Mouse (Mus musculus): ENCODE results near the gene Cd300lf. TPM values are rescaled to one million over a fixed set of nuclear protein-coding genes. Genes with fewer than 3 reads are reported as not detected.

Cd300lf gene
- 20.4 to 32.5 TPM (median 25.8 TPM) in 3 replicates for total RNA-seq (2017)

DNA sequence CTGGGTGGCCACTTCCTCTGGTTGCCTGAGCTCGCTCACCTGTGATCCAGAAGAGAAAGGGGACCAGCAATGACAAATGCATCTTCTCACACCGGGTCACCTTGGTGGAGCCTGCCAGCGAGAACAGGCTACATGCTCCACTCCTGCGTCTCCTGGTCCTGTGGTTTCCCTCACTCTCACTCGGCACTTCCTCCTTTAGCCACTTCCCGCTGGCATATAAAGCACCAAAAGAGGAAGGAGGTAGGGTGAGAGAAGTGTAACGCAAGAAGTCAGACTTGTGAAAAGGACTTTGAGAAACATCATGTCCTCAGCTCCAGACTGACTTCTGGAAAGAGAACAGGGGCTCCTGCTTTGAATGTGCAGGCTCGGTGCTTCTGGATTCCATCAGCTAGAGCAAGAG is at the start of gene Cd300lf:
Gene Cd300lf, minus strand, starts transcription at position 193 of the 400 bp plus-strand sequence.
- ATAC-seq (replicated peaks; ENCODE audit: insufficient number of reproducible peaks, low FRiP score, low TSS enrichment, poor library complexity, severe bottlenecking): peak; percentile 99

DNA sequence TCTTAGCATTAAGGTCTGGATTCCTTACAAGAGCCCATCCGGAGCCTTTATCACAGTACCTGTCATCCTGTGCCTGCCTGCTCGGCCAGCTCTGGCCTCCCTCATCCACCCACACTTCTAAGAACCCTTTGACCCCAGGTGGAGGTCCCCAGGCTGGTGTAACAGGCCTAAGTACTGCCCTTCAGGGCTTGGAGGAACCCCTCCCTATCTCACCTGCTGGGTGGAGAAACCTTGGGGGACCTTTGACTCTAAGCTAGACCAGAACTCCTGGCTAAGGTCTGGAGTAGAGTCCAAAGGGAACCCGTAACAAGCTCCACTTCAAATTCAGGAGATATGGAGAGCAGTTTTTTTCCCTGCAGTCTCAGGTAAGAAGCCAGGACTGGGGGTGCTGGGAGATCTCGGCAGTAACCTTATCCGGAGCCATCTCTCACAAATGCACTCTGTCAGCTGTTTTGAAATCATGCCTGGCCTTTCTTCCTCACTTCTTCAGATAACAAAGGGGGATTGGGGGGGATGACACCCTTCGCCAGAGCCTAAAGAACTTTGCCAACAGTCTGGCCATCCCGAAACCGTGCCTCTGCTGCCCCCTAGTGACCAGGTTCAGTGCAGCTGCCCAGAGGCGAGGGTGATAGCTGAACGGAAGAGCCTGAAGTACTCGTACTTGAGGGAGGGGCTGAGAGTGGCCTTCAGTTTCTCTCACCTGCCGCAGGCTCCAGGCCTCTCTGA is 48.3 kb upstream of the Cd300lf start:
- peak; percentile 62 for ATAC-seq (replicated peaks; ENCODE audit: insufficient number of reproducible peaks, low FRiP score, low TSS enrichment, poor library complexity, severe bottlenecking)

DNA sequence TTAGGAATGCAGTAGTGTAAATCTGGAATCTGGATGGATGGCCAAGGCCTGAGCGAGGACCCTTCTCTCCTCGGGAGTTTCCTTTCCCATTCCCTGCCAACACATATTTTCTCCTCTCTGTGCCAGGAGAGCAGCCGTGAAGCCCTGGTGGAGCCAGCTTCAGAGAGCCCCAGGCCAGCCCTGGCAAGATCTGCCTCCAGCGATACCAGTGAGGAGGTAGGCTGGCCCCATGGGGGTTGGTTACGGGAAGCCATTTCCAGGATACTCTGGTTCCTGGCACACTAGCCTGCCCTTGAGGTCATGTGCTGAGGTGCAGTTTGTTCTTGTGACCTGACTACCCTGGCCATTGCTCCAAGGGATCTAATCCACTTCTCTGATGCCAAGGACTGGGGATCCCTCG is 46.1 kb upstream of the Cd300lf start:
- no peak for ATAC-seq (replicated peaks; ENCODE audit: insufficient number of reproducible peaks, low FRiP score, low TSS enrichment, poor library complexity, severe bottlenecking)

- ATAC-seq (replicated peaks; ENCODE audit: insufficient number of reproducible peaks, low FRiP score, low TSS enrichment, poor library complexity, severe bottlenecking): no peak
Measured at GRCm38 (mm10) chr11:115179191-115179590, 45.4 kb upstream of the Cd300lf start.

DNA sequence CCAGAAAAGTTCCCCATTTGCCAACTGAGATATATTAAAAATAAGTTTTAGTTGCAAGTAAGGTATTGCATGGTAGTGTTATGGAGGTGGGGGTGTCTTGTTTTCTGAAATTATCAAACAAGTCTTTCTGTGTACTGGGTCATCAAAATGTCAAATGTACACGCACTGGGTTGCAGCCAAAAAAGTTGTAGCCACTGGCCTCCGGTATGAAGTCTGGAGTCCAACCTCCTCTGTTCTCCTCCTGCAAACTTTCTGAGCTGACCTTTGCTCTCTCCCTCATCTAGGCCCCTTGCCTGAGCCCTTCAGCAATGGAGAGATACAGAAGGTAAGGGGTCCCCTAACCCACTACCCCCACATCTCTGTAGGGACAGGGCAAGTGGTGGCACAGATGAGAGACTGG is 45.0 kb upstream of the Cd300lf start:
- ATAC-seq (replicated peaks; ENCODE audit: insufficient number of reproducible peaks, low FRiP score, low TSS enrichment, poor library complexity, severe bottlenecking): no peak

- ATAC-seq (replicated peaks; ENCODE audit: insufficient number of reproducible peaks, low FRiP score, low TSS enrichment, poor library complexity, severe bottlenecking): no peak
Measured at GRCm38 (mm10) chr11:115177559-115178195, 43.9 kb upstream of the Cd300lf start.

DNA sequence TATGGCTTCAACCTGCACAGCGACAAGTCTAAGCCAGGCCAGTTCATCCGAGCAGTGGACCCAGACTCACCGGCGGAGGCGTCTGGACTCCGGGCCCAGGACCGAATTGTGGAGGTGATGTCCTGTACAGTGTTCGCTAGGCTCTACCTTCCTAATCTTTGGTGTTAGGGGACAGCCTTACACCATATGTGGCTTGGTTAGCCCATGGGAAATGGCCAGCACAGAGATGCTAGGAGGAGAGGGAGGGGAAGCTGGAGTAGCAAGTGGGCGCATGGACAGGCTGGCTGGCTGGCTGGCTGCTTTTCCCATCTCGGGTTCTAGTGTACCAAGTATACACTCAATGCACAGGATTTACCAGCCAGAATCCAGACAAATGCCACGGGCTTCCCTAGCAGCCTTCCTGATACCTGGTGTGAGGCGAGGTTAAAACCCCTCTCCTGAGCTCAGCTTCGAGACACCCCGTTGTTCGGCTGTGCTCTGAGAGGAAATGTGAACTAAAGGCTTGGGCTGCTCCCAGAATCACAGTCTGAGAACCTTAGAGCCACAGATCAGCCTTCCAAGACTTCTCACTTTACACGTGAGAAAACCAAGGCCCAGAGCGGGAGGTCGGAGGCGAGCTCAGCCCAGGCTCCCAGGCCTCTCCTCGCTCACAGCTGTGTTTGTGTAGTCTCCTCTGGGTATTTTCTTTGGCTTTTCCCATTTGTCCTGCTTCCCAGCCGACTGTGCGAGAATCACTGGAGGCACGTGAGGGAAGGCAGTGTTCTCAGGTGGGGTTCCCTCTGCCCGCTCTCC is 42.8 kb upstream of the Cd300lf start:
- no peak for ATAC-seq (replicated peaks; ENCODE audit: insufficient number of reproducible peaks, low FRiP score, low TSS enrichment, poor library complexity, severe bottlenecking)

- 0 out of 2 replicates have a peak, but pooled peaks have one; percentile 53 for ATAC-seq (replicated peaks; ENCODE audit: insufficient number of reproducible peaks, low FRiP score, low TSS enrichment, poor library complexity, severe bottlenecking)
Measured at GRCm38 (mm10) chr11:115173549-115174339, 40.0 kb upstream of the Cd300lf start.

DNA sequence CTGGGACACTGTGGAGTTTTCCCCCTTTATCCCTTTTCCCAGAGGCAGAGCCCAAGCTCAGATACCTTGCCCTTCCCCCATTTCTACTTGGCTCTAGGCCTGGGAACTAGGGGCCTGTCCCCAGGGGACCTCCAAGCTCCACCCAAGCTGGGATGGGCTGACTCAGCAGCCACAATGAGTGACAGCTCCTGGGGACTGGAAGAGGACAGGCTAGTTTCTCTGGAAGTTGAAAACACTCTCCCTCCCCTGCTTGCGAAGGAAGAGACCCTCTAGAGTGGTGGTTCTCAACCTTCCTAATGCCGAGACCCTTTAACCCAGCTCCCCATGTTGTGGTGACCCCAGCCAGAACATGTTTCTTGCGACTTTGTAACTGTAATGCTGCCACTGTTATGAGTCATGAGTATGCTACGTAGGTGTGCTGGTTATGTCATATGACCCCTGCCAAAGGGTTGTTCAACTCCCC is 39.1 kb upstream of the Cd300lf start:
- ATAC-seq (replicated peaks; ENCODE audit: insufficient number of reproducible peaks, low FRiP score, low TSS enrichment, poor library complexity, severe bottlenecking): no peak

DNA sequence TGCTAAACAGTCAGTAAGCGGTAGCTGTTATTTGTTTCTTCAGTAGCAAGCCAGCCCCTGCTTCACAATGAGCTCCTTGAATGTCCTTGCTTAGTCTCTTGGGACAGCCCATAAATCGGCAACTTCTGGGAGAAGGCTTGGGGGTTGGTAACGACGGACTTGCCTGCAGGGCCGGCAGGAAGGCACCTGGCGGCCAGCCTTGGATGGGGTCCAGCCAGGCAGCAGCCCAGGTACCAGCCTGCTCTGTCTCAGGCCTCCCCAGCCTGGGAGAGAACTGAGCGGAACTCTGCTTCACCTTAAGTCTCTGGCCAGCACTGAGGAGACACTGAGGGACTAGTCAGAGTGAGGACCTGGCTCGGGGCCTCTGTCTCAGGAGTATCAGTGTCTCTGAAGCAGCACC is 37.3 kb upstream of the Cd300lf start:
- no peak for ATAC-seq (replicated peaks; ENCODE audit: insufficient number of reproducible peaks, low FRiP score, low TSS enrichment, poor library complexity, severe bottlenecking)

GRCm38 (mm10) chr11:115169430-115169829 is 35.6 kb upstream of the Cd300lf start:
- ATAC-seq (replicated peaks; ENCODE audit: insufficient number of reproducible peaks, low FRiP score, low TSS enrichment, poor library complexity, severe bottlenecking): no peak

DNA sequence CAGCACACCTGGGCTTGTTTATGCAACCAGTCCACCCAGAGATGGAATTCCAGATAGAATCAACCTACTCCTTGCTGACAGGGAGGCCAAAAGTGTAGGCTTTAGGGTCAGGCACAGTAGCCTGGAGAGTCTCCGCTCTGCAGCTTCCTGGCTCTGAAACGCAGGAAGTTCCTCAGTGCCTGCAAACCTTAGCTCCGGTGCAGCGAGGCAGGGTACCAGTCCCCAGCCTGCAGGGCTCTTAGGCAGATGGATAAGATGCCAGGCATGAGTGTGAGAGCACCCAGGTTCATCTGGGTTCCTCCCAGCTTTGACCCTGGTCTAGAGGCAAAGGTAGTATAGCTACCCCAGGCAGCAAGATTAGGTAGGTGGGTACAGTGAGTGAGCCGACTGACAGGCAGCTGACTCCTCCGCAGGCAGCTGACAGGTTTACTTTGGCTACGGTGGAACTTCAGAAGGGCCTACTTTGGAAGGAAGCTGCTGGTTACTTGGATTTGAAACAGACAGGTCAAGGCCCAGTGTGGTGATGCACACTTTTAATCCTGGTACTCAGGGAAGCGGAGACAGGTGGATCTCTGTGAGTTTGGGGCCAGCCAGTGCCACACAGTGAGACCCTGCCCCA is 33.9 kb upstream of the Cd300lf start:
- ATAC-seq (replicated peaks; ENCODE audit: insufficient number of reproducible peaks, low FRiP score, low TSS enrichment, poor library complexity, severe bottlenecking): no peak

DNA sequence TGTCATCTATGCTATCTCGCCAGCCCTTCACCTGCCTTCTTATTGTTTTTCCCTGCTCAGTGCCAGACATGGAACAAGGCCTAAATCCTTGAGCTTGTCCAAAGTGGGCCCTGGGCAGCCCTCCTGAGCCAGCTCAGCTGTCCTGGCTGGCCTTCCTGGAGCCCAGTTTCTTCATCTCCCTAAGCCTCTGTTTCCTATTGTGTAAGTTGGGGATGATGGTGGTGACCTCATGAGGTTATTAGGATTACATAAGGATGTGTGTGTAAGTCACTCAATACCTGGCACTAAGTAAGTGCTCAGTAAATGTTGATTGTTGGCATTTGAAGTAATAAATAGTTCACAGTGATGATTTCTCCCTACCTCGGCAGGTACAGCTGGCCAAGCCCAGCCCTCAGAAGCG is 33.0 kb upstream of the Cd300lf start:
- ATAC-seq (replicated peaks; ENCODE audit: insufficient number of reproducible peaks, low FRiP score, low TSS enrichment, poor library complexity, severe bottlenecking): no peak

DNA sequence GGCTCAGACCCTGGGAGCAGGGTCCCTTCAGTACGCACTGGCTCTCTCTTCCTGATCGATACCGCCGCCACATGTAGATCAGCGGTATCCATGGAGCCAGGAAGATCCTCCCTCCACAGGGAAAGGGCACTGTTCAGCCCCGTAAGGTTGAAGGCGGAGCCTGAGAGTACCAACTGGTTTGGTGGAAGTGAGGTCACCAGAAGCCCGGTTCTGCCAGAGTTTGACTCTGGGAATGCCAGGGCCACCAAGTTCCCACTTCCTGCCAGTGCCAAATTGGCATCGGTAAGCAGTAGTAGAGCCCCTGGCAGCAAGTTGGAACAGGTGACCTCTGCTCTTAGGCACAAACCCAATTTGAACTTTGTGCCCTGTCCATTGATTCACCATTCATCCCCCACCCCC is 31.2 kb upstream of the Cd300lf start:
- no peak for ATAC-seq (replicated peaks; ENCODE audit: insufficient number of reproducible peaks, low FRiP score, low TSS enrichment, poor library complexity, severe bottlenecking)

DNA sequence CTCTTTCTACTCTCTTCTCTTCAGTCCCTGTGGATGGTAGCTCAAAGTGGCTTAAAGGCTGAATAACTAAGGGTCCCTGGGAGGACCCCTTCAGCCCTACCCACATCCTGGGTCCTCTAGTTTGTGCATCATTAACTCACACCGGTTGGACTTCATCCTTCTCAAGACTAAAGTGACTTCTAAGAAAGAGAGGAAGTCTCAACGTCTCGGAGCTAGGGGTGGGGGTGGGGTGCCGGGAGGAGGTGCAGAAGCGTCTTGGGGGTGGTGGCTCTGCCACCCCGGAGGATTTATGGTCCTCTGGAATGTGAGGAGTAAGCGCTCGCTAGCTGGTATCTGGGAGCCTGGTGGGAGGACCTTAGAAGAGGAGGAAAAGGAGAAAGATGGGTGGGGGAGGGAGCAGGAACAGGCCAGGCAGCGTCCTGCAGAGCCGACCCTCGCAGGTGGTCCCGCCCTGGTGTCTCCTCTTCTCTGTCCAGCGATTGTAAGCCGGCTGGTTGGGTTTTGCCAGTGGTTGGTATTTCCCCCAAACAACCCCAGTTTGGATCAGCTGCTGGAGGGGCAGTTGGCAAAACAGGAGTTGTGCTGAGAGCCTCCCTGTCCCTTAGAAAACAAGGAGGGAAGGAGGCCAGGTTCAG is 30.7 kb upstream of the Cd300lf start:
- no peak for ATAC-seq (replicated peaks; ENCODE audit: insufficient number of reproducible peaks, low FRiP score, low TSS enrichment, poor library complexity, severe bottlenecking)

DNA sequence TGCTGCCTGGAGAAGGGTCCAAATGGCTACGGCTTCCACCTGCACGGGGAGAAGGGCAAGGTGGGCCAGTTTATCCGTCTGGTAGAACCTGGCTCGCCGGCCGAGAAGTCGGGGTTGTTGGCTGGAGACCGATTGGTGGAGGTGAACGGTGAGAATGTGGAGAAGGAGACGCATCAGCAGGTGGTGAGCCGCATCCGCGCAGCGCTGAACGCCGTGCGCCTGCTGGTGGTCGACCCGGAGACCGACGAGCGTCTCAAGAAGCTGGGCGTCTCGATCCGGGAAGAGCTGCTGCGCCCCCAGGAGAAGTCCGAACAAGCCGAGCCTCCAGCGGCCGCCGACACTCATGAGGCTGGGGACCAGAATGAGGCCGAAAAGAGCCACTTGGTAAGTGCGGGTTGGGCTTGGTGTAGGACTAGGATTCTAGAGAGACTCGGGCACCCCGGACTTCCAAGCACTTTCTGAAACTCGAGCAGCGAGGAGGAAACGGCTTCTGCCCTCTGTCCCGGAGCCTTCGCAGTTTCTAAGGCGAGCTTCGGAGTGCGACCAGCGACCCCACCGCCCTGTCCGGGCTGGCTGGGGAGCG is 29.9 kb upstream of the Cd300lf start:
- ATAC-seq (replicated peaks; ENCODE audit: insufficient number of reproducible peaks, low FRiP score, low TSS enrichment, poor library complexity, severe bottlenecking): no peak

- ATAC-seq (replicated peaks; ENCODE audit: insufficient number of reproducible peaks, low FRiP score, low TSS enrichment, poor library complexity, severe bottlenecking): peak; percentile 87
Measured at GRCm38 (mm10) chr11:115162832-115163480, 29.2 kb upstream of the Cd300lf start, which contains the start of gene Slc9a3r1. TSS of gene Slc9a3r1 (plus strand) at chr11:115163341.
